Mouse (Mus musculus) c-Kit-positive CD71-negative TER-119-negative erythroid progenitor cells, embryonic 14.5 days (primary cell): ENCODE data around the gene D10Jhu81e.
A peak's percentile ranks its signal among the peaks of the same experiment; 100 is the strongest.

ENCODE experiments used
- DNase-seq: peaks from one replicate; pipeline ENCODE4 v3.0.0-alpha.2; 2013; ENCODE audit warnings: low read depth

D10Jhu81e gene

GRCm38 (mm10) chr10:78163241-78163640 lies 6.3 kb downstream of the D10Jhu81e start:
- no peak for DNase-seq

GRCm38 (mm10) chr10:78162646-78163045 lies 6.9 kb downstream of the D10Jhu81e start:
- no peak for DNase-seq

- DNase-seq: no peak
Observed at GRCm38 (mm10) chr10:78161096-78161495, 8.5 kb downstream of the D10Jhu81e start.

GRCm38 (mm10) chr10:78160369-78161095 lies 9.1 kb downstream of the D10Jhu81e start:
- no peak for DNase-seq

- DNase-seq: peak; percentile 64
Observed at GRCm38 (mm10) chr10:78159906-78160305, 9.7 kb downstream of the D10Jhu81e start.

- no peak for DNase-seq
Observed at GRCm38 (mm10) chr10:78159252-78159878, 10.2 kb downstream of the D10Jhu81e start.

- DNase-seq: no peak
Observed at GRCm38 (mm10) chr10:78158041-78158440, 11.5 kb downstream of the D10Jhu81e start.

GRCm38 (mm10) chr10:78156926-78157325 lies 12.7 kb downstream of the D10Jhu81e start:
- no peak for DNase-seq

- DNase-seq: no peak
Observed at GRCm38 (mm10) chr10:78148834-78149766, 20.5 kb downstream of the D10Jhu81e start.

GRCm38 (mm10) chr10:78147908-78148441 lies 21.6 kb downstream of the D10Jhu81e start:
- no peak for DNase-seq

- DNase-seq: no peak
Observed at GRCm38 (mm10) chr10:78143727-78144505, 25.7 kb downstream of the D10Jhu81e start.

- DNase-seq: no peak
Observed at GRCm38 (mm10) chr10:78140843-78141242, 28.7 kb downstream of the D10Jhu81e start.

GRCm38 (mm10) chr10:78140251-78140600 lies 29.4 kb downstream of the D10Jhu81e start:
- DNase-seq: no peak

GRCm38 (mm10) chr10:78139572-78140250 lies 29.9 kb downstream of the D10Jhu81e start:
- no peak for DNase-seq

GRCm38 (mm10) chr10:78138812-78139523 lies 30.6 kb downstream of the D10Jhu81e start:
- no peak for DNase-seq

- no peak for DNase-seq
Observed at GRCm38 (mm10) chr10:78137191-78137590, 32.4 kb downstream of the D10Jhu81e start.

GRCm38 (mm10) chr10:78135947-78136346 lies 33.6 kb downstream of the D10Jhu81e start:
- DNase-seq: no peak

GRCm38 (mm10) chr10:78134975-78135798 lies 34.4 kb downstream of the D10Jhu81e start:
- DNase-seq: no peak

- no peak for DNase-seq
Observed at GRCm38 (mm10) chr10:78134400-78134799, 35.2 kb downstream of the D10Jhu81e start.
